Mouse (Mus musculus) ES-E14 (cell line): ENCODE measurements around the gene Cercam.
A peak's percentile ranks its signal among the peaks of the same experiment; 100 is the strongest.

Experiments
- CHD2 ChIP-seq: IDR thresholded peaks from 2 replicates; pipeline ENCODE4 v1.6.1; 2014; ENCODE audit warnings: mild to moderate bottlenecking, low read depth, low read length, inconsistent platforms
- HCFC1 ChIP-seq: IDR thresholded peaks from 2 replicates; pipeline ENCODE4 v1.6.1; 2012; ENCODE audit warnings: low read length, inconsistent platforms, borderline replicate concordance; ENCODE audit not compliant: insufficient read depth
- MAFK ChIP-seq: IDR thresholded peaks from 2 replicates; pipeline ENCODE4 v1.6.1; 2014; ENCODE audit warnings: mild to moderate bottlenecking, low read depth, low read length, inconsistent platforms; ENCODE audit not compliant: insufficient read depth
- ZC3H11A ChIP-seq: IDR thresholded peaks from 2 replicates; pipeline ENCODE4 v1.6.1; 2012; ENCODE audit warnings: low read depth, mild to moderate bottlenecking, inconsistent platforms, low read length, borderline replicate concordance
- ZNF384 ChIP-seq: IDR thresholded peaks from 2 replicates; pipeline ENCODE4 v1.6.1; 2012; ENCODE audit warnings: low read depth, low read length, inconsistent platforms

GRCm38 (mm10) chr2:29826926-29827708, 41.8 kb upstream of the Cercam start:
- TF ChIP-seq ZC3H11A (no peak), CHD2 (no peak), ZNF384 (peak; percentile 99), MAFK (peak; percentile 57), HCFC1 (no peak; the same call in 1 of the 2 replicates)
